Mouse (Mus musculus): ENCODE data around the gene Stum.
A peak's percentile ranks its signal among the peaks of the same experiment; 100 is the strongest.

Stum gene

DNA sequence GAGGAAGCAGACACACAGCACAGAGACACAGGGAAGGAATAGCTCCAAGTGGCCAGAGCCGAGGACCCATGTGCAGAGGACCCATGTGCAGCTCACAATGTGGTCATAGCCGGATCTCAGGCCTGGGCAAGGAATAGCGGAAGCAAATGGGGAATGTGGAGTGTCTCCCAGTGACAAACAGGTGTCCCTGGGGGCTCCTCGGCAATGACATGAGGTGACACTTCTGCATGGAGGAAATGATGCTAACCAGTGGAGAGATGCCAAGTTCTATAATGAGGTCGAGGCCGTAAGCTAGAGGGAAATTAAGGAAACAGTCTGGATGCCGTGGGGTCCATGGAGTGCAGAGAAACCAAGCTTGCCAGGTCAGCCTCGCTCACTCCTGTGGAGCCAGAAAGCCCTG lies 54.4 kb downstream of the Stum start:
- no peak for DNase-seq (ENCODE audit: low read depth, low spot score)

DNA sequence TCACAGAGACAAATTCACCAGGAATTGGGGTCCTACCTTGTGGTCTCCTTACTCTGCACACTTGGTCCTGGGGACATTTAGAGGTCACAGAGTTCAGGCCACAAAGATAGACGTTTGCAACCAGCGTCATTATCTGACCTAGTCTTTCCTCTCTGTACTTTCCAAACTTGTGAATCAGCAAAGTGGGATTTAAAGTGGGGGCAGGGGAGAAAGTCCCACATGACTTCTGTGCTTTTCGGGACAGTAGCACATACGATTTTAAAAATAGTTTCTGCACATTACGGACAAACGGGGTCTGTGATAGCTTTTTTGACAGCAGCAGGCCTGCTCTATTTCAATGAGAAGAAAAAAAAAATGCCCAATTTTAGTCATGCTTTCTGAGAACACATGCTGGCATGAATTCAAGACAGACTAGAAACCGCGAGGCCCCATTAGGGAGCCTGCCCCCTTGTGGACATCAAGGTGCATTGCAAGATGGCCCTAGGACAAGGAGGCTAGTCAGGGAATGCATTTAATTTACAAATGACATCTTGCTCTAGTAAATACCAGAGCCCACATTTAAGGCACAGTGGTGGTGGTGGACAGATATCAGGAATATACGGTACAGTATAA lies 55.1 kb downstream of the Stum start:
- peak; percentile 64 for DNase-seq (ENCODE audit: low read depth, low spot score)

DNA sequence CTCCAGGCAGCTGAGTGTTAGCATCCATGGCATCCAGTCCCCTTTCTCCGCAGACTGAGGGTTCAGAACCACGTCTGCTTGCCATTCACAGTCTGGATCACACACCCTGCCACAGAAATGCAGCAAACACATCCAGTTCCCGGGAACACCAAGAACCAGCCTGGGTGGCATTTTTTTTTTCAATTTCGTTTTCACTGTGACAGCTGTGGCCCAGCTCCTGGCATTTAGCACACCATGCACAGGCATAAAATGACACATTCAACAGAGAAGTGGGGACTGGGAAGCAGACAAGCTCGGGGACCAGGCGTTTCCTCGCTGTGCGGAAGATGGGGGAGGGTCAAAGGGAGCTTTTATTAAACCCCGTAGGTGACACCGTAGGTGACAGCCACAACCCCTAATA lies 55.6 kb downstream of the Stum start:
- no peak for DNase-seq (ENCODE audit: low read depth, low spot score)

DNA sequence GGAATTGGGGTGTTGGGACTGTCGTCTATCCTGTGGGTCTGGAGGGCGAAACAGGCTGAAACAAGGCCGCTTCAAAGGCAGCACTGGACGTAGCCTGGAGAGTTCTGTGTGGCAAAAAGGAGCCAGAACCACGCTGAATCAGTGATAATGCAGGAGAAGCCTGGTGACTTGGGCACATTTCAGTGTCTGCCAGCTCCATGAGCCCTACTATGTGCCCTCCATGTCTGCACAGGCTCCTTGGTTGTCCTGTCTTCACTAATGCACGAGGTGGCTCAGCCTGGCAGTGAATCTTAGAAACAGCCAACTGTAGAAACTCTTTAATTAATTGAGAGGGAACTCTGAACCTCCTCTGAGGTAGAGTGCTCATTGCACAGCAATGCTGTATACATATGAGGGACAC lies 56.9 kb downstream of the Stum start:
- DNase-seq (ENCODE audit: low read depth, low spot score), result no peak

DNA sequence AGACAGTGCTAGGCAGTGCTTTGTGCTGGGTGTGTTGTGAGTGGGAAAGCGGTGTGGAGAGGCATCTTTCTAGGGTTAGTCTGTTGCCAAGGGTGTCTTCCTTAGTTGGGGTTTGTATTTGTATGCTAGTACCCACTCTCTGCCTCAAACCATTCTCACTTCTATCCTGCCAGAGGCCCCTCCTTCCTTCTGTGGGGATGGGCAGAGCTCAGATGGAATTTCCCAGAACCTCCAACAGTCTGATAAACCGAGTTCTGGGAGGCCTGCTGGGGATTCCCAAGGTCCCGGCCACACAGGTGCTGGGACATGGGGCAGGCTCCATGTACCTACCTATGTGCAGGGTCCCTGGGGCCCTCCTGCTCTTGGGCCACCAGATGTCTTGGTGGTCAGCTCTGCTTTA lies 59.4 kb downstream of the Stum start:
- DNase-seq (ENCODE audit: low read depth, low spot score), result no peak

DNA sequence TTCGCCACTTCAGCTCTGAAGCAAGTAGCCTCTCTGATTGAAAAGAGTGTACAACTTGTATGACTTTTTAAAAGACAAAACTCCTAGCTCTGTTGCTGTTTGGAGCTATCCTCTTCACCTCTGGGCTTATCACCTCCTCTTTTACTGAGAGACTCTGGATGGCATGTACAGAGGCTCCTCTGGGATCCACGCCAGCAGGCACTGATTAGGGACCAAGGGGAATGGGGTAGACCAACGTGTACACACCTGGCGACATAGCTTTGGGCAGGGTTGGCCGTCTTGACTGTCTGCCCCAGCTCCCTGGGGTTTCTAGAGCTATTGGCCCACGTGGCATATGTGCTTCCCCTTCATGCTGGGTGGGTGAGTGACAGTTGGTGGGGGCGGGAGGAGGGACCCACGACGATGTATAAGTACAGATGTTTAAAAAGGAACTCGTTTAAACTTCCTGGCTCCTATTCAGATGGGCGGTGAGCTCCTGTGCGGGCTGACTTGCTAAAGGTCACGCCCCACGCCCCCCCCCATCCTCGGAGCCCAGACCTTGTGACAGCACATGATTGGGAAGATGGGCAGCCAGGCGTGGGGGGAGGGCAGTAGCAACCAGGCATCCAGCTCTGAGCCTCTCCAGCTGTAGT lies 60.2 kb downstream of the Stum start:
- DNase-seq (ENCODE audit: low read depth, low spot score), result peak; percentile 34

DNA sequence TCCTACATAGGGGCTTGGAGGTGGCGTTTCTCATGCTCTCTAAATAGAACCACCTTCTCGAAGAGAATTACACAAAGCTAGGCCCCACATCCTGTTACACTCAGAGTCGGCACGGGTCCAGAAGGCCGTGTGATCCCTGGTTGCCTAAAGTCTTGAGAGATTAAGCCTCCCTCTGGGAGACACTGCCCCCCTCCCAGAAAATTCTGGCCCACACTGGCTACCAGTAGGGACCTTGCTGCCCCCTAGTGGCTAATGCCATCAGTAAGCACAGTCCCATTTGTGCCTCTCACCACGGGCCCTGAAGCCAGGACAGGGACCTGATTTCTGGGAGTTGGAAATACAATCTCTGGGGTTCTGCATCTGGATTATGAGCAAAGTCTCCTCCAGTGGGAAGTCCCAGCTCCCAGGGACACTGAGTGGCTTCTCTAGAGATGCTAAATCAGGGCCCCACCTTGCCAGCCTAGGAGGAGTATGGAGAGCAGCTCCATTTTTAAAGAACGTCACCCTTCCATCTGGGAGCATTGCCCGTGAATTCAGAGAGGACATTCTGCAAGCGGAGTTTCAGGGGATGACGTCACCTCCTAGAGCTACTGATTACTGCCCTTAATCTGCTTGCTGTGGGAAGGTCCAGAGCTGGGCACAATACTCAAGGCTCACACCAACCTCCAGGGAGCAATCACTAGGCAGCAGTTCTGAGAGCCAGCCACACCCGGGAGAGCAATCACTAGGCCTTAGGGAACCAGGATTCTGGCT lies 61.1 kb downstream of the Stum start:
- DNase-seq (ENCODE audit: low read depth, low spot score), result peak; percentile 83

DNA sequence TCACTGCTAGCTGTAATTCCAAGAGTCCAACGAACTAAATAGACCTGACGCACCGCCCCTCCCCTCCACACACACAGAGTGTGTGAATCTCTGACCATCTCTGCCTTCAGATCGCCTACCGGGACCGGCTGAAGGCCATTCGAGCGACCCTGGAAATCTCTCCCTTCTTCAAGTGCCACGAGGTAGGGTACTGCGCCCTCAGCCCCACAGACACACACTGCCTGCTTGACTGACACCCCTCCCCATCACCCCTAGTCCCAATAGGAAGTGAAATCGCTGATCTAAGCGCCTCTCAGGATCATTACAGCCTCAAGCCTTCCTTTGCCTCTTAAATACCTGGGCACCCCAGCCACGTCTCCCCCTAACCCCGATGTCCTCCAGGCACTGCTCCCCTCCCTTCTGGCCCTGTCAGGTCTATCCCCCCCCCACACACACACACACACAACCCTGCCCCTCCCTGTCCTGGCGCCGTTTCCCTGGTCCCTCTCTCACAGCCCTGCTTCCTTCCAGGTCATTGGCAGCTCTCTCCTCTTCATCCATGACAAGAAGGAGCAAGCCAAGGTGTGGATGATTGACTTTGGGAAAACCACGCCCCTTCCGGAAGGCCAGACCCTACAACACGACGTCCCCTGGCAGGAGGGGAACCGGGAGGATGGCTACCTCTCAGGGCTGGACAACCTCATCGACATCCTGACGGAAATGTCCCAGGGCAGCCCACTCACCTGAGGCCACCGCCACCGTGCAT lies 62.0 kb downstream of the Stum start:
- DNase-seq (ENCODE audit: low read depth, low spot score), result peak; percentile 41

DNA sequence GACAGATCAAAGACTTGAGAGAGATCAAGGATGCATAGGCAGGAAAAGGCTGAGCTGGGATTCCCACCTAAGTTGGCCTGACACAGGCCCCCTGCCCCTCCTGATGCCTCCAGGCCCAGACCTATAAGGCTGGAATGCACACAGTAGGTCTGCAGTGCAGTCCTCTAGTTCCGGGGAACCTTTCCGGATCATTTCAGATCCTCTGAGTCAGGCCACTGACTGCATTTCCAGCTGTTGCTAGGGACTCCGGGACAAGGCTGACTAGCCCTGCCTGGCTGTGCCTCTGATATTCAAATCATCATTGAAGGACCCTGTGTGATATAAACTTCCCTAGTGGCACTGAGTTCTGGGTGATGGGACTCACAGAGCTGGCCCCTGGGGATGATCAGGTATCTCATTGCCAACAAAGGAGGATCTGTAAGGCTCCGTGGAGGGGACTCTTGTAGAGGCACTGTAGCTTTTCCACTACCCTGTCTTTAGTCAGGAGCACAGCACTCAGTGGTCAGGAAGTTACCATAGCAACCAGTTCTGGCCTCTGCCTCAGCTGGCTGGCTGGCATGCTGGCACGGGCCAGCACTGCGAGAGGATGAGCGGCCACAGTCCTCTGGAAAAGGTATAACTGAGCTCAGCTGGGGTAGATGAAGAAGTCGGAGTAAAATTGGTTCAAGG lies 62.7 kb downstream of the Stum start:
- no peak for DNase-seq (ENCODE audit: low read depth, low spot score)

DNA sequence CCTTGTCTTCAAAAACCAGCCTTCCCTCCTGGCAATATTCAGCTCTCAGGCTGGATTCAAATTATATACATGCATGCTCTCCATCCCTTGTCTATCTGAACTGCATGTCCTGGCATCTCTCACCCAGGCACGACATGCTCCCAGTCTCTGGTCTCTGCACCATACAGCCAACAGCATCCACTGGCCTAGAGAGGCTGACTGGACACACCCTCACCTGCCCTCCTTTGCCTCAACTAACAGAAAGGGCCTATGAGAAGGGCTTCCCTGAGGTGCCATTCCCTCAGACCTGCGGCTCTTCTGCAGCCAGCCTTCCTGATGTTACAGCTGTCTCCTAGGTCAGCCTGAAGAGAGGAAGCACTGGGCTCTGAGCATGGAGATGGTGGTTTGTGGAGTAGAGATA lies 64.2 kb downstream of the Stum start:
- DNase-seq (ENCODE audit: low read depth, low spot score), result no peak

DNA sequence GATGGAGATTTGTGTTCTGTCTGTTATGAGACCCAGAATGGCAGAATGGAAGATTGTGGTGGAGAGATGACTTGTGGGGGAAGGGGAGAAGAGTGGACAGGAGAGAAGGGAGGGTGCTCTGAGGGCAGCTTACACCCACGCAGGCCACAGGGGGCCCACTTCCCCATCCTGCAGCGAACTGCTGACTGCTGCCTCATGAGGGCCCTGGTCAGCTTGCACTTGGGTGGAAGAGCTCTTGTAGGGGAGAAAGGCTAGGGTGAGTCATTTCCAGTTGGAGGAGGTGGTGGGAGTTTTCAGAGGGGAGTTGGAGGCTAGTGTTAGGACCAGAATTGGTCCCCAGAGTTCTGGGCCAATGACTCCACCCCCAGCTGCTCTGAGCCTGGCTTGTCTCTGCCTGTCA lies 66.2 kb downstream of the Stum start:
- no peak for DNase-seq (ENCODE audit: low read depth, low spot score)

DNA sequence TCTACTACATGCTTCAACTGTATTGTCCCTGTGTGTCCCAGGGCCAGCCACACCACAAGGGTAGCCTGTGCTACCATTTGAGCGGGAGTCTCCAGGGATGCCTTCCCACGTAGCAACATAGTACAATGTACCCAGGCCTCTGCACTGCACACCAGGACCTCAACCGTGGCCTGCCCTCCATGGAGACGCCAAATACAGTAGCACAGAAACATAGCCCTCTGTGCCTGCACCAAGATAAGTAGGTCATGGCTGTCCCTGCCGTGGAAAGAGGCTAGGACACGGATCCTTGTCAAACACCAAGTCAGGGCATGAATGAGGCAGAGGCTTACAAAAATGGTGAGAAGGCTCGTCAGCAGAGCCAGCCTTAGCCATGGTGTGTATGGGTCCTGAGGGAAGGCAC lies 67.5 kb downstream of the Stum start:
- DNase-seq (ENCODE audit: low read depth, low spot score), result no peak

DNA sequence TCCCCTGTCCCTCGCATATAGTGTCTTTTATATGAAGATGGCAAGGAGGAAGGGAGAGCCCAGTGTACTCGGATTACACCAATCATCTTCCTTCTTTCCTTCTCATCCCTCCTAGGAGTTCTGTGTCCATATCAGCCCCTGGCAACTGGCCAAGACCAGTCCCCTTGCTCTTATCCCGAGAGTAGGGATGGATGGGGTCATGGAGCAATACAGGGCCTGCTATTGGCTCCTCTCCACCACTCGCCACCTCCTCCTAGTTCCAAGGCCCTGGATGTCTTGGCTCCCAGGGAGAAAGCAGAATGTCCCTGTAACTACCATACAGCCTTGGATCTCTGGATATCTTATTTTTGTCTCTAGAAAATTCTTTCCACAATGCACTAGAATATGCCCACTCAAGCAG lies 68.2 kb downstream of the Stum start:
- no peak for DNase-seq (ENCODE audit: low read depth, low spot score)

DNA sequence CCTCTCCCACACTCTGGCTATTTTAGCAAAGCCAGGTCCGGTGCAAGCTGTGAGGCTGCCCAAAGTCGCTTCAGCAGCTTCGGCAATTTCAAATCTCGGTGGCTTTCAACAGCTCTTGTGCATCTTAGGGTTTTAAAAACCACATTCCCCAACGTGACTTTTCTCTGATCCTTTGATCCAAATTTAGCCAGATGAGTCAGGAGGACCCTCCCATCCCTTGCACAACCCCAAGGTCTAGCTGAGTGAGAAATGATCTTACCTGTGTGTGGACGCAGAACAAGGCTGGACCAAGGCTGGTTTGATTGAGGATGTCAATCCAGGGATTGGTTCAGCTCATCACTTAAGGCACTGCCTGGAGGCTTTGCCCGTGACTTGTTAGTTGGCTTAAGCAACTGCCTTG lies 73.0 kb downstream of the Stum start:
- no peak for DNase-seq (ENCODE audit: low read depth, low spot score)

DNA sequence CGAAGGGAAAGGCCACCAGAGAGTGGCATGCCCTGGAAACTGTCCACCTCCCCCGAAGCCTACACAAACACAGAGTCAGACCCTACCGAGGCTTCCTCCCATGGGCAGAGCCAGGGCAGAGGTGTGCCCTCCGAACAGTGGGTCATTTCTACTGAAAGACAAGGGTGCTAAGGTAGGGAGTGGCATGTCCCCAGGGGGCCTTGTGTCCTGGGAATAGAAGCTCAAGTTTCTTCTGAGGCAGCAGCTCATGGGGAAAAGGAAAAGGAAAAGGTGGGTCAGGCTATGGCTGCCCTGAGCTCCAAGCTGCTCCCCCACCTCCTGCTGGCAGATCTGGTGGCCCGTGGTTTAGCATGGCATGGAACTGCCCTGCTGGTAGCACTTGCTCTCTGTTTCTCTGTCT lies 73.5 kb downstream of the Stum start:
- no peak for DNase-seq (ENCODE audit: low read depth, low spot score)

DNA sequence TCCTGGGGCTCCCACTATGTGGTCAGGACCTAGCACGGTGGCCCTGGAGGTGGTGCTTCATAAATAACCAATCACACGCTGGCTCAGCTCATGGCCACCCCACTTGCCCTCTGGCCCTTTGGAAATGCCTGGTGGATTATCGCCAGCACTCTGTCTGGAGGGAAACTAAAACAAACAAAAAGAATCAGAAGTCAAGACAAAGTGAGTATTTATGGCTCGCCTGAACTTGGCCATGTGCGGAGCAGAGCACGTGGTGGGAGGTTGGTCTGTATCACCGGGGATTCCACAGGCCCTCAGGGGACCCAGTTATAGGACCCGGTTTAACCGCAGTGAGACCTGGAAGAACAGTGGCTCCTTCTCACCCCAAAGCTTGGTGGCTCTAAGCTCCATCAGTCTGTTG lies 74.5 kb downstream of the Stum start:
- no peak for DNase-seq (ENCODE audit: low read depth, low spot score)

DNA sequence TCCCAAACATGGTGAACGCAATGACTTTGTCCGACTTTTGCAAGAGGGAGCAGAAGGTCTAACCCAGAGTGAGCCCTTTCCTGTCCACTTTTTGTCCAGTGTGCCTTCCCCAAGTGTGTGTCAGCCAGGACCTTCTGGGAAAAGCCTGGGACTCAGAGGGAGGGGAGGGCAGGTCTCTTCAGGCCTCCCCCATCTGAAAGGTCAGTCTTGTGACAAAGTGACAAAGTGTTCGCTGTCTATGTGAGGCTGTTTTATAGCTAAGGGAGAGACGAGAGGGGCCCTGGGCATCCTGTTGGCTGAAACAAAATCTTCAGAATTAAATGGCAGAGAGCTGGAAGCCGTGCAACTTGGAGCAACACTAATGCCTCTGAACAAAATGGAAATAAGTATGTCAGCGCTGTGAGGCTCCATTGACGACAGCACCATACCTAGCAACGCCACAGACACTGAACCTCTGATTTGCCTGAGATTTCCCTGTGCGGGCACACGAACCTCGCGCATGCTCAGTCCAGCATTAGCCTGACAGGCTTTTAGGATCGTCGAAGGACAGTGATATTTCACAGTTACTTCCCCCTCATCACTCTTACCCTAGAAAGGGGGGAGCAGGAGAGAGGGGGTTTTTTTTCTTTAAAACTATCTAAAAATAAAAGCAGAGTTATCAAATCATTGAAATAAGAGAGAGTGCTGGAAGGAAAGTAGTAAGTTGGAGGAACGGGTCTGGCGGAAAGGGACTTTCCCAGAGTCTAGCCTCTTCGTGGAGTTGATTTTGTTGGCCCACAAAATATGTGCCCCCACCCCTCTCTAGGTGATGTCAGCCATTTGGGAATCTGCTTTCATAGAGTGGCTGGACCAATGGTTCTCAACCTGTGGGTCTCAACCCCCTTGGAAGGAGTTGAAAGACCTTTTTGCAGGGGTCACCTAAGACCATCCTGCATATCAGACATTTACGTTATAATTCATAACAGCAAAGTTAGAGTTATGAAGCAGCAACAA lies 75.3 kb downstream of the Stum start:
- DNase-seq (ENCODE audit: low read depth, low spot score), result no peak

DNA sequence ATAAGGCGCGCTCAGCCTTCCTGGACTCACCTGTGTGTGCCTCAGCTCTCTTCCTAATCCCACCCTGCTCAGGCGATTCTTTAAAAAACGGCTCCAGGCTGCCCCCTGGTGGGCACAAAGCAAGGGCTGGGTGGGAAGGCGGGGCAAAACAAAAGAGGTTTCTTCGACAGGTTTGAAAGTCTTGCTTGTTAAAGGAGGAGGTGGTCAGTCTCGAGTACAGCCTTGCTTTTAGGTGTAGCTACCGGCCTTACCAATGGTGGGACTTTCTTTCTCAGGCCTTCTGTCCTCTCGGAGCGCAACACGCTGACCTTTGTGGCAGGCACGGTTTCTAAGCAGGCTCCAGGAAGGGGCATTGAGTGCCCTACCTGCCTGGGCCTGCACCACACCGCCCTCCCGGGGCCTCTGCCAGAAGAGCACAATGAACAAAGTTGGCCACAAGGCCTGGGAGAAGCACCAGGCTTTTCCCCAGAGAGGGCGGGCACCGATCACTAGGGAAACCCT lies 76.1 kb downstream of the Stum start:
- peak; percentile 86 for DNase-seq (ENCODE audit: low read depth, low spot score)

DNA sequence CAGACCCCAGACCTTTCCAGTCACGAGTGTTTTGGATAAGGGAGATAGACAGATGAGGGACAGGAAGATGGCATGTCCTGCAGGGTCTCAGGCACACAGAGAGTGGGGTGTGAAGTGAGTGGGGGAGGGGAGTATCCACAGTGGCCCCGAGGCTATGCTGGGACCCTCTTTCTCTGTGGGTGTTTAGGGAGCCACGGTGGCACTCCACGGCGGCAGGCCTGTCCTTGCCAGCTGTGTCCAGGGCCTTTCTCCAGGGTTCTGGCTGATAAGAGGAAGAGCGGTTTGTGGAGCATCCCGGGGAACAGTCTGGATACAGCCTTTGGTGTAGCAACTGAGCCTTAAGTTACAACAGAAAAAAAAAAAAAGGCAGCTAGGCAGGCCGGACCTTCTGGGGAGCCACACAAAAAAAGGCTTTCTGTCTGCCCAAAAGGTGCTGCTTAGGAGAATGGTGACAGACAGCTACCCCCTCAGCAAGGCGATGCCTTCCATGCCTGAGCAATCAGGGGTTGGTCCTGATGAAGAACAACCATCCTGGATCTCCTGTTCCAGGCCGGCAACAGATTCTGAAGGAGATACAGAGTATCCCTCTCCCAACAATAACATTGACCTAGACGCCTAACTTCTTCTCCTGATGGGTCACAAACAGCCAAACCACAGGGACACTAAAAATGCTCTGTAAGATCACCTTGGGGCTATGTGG lies 76.8 kb downstream of the Stum start:
- no peak for DNase-seq (ENCODE audit: low read depth, low spot score)

Measured in ES-CJ7 (cell line).